ENCODE assay signal across 10 mouse cellular contexts in genomic region chr6:86823824-86824223, GRCm38 (mm10). TPM values are rescaled to one million over a fixed set of nuclear protein-coding genes. Genes with fewer than 3 reads are reported as not detected.
DNase-seq lines count a peak whose midpoint lies in the region; ATAC-seq and TF ChIP-seq lines count a peak whose summit lies in the region.
"Had no signal": no experiment of that assay in that cellular context is flagged by ENCODE, and none has a peak within 500 bp of the region (broad histone marks: within the 10 kb centered on the region; RNA-seq: fewer than 3 reads in every experiment).

No protein-coding gene starts in this region.

- 0 out of 2 replicates have a peak overlapping the region, but pooled peaks have one; percentile 20 for H3K27ac ChIP-seq in heart, embryonic 15.5 days
- no peak overlapping the region for H3K27ac ChIP-seq in midbrain, embryonic 11.5 days (ENCODE audit: low read depth, low read length)
- H3K27ac ChIP-seq: midbrain, embryonic 12.5 days; stomach, embryonic 15.5 days had no signal

- peak; percentile 49 to 65 for DNase-seq in adrenal gland, adult (ENCODE audit: inconsistent age in 2 of 2, low spot score in 1 of 2)
- no peak for DNase-seq in adrenal gland, adult 18-20 months (ENCODE audit: low spot score in 2 of 2)
- DNase-seq in 416B (ENCODE audit: low read depth) = peak; percentile 44
- peak; percentile 47 for DNase-seq in lung, adult 2 months
- no peak for DNase-seq in testis, postnatal 14 days (ENCODE audit: low spot score)
- no peak for DNase-seq in midbrain, embryonic 11.5 days (ENCODE audit: low spot score, missing footprints)
- DNase-seq in spleen, postnatal 10 days (ENCODE audit: low spot score in 2 of 2) = no peak

- no peaks in the 10 kb centered on the region for H3K36me3 ChIP-seq in heart, embryonic 15.5 days
- no peaks in the 10 kb centered on the region for H3K36me3 ChIP-seq in midbrain, embryonic 11.5 days (ENCODE audit: control insufficient read depth, insufficient read depth, low read length)
- H3K36me3 ChIP-seq: midbrain, embryonic 12.5 days; stomach, embryonic 15.5 days had no signal

- TF ChIP-seq CTCF in lung, adult 2 months (IDR thresholded peaks at IDR 0.05; ENCODE audit: insufficient read depth, low read length) = no peak

- no peak for ATAC-seq in heart, embryonic 15.5 days (replicated peaks; ENCODE audit: insufficient number of reproducible peaks, insufficient read depth, low FRiP score, low read depth)
- ATAC-seq in midbrain, embryonic 11.5 days (ENCODE audit: low FRiP score) = no peak

- peaks cover 18% of the 10 kb centered on the region for H3K4me1 ChIP-seq in heart, embryonic 15.5 days (replicated peaks)
- H3K4me1 ChIP-seq in lung, adult 2 months (ENCODE audit: control insufficient read depth, insufficient read depth, low read length) = peaks cover 6% of the 10 kb centered on the region
- 0 out of 2 replicates have a peak, but pooled peaks cover 2% of the 10 kb centered on the region for H3K4me1 ChIP-seq in midbrain, embryonic 11.5 days (ENCODE audit: control insufficient read depth, insufficient read depth, low read length)

- H3K9ac ChIP-seq in heart, embryonic 15.5 days = no peak overlapping the region
- H3K9ac ChIP-seq in midbrain, embryonic 11.5 days (ENCODE audit: low read length) = no peak overlapping the region
- H3K9ac ChIP-seq: midbrain, embryonic 12.5 days; stomach, embryonic 15.5 days had no signal

- WGBS in heart, embryonic 15.5 days = 36% methylated on average over 10 of the region's 10 CpGs
- 25% methylated on average over 10 of the region's 10 CpGs for WGBS in lung, adult 2 months
- WGBS in midbrain, embryonic 11.5 days = 40% methylated on average over 10 of the region's 10 CpGs

- H3K27me3 ChIP-seq in heart, embryonic 15.5 days = no peaks in the 10 kb centered on the region
- H3K27me3 ChIP-seq in midbrain, embryonic 11.5 days (ENCODE audit: control insufficient read depth, insufficient read depth, low read length) = no peaks in the 10 kb centered on the region
- H3K27me3 ChIP-seq: stomach, embryonic 15.5 days had no signal

- no peaks in the 10 kb centered on the region for H3K9me3 ChIP-seq in heart, embryonic 15.5 days (replicated peaks)
- no peaks in the 10 kb centered on the region for H3K9me3 ChIP-seq in midbrain, embryonic 11.5 days (ENCODE audit: control insufficient read depth, low read length)
- H3K9me3 ChIP-seq: midbrain, embryonic 12.5 days; stomach, embryonic 15.5 days had no signal

- H3K4me3 ChIP-seq in heart, embryonic 15.5 days = no peak overlapping the region
- H3K4me3 ChIP-seq in lung, adult 2 months (replicated peaks; ENCODE audit: extremely low read depth, low read depth, low read length) = no peak overlapping the region
- H3K4me3 ChIP-seq in midbrain, embryonic 11.5 days (ENCODE audit: low read depth, low read length) = no peak overlapping the region
- H3K4me3 ChIP-seq: midbrain, embryonic 12.5 days; stomach, embryonic 15.5 days had no signal

- H3K4me2 ChIP-seq in heart, embryonic 15.5 days = 0 out of 2 replicates have a peak overlapping the region, but pooled peaks have one; percentile 13
- H3K4me2 ChIP-seq in midbrain, embryonic 11.5 days = no peak overlapping the region
- H3K4me2 ChIP-seq: midbrain, embryonic 12.5 days had no signal

- peak; percentile 42; the same call in 1 of the 2 replicates for TF ChIP-seq POLR2A in lung, adult 2 months (IDR thresholded peaks at IDR 0.05; ENCODE audit: borderline replicate concordance, extremely low read depth, low read depth, low read length)

RNA-seq across cellular contexts. Expression of gene Aak1, which starts 25.5 kb away (rescaled TPM):
- total RNA-seq in adrenal gland, adult 18-20 months (2021) = 100 to 1,000 TPM; 104 to 109 TPM
- polyA plus RNA-seq in heart, embryonic 15.5 days (2015; fragmentation: Nextera tagmentation; extraction: Ambion mirVana) = 16.6 and 21.8 TPM in 2 replicates
- polyA plus RNA-seq in lung, adult 2 months (2012; rRNA removed) = 17.7 and 23.0 TPM in 2 replicates
- polyA plus RNA-seq in midbrain, embryonic 11.5 days (2014; fragmentation: Nextera tagmentation; extraction: Ambion mirVana) = 17.1 and 21.1 TPM in 2 replicates

RNA-seq across cellular contexts. Expression of gene Anxa4, which starts 30.4 kb away (rescaled TPM):
- total RNA-seq in adrenal gland, adult 18-20 months (2021) = 10 to 100 TPM; 76.0 to 82.7 TPM
- polyA plus RNA-seq in heart, embryonic 15.5 days (2015; fragmentation: Nextera tagmentation; extraction: Ambion mirVana) = 26.3 and 32.3 TPM in 2 replicates
- 76.5 and 110 TPM in 2 replicates for polyA plus RNA-seq in lung, adult 2 months (2012; rRNA removed)
- polyA plus RNA-seq in midbrain, embryonic 11.5 days (2014; fragmentation: Nextera tagmentation; extraction: Ambion mirVana) = 5.4 and 7.0 TPM in 2 replicates

Comparison
In these comparisons a context has a peak if more than half of its experiments do, and no peak if none do; other contexts are left out.
1. DNase-seq: peak in adrenal gland, adult (2 of 2), 416B (single experiment) and lung, adult 2 months (single experiment); none in adrenal gland, adult 18-20 months (0 of 2), testis, postnatal 14 days (single experiment), midbrain, embryonic 11.5 days (single experiment) and spleen, postnatal 10 days (0 of 2).